9 mouse cellular contexts compared by ENCODE assay signal in genomic region chr3:88511559-88511958, GRCm38 (mm10). TPM values are rescaled to one million over a fixed set of nuclear protein-coding genes. Genes with fewer than 3 reads are reported as not detected.
DNase-seq lines count a peak whose midpoint lies in the region; ATAC-seq and TF ChIP-seq lines count a peak whose summit lies in the region.
"Had no signal": no experiment of that assay in that cellular context is flagged by ENCODE, and none has a peak within 500 bp of the region (broad histone marks: within the 10 kb centered on the region; RNA-seq: fewer than 3 reads in every experiment).

No protein-coding gene starts in this region.

- no peak overlapping the region for H3K4me2 ChIP-seq in limb, embryonic 13.5 days (replicated peaks)

- no peak for ATAC-seq in limb, embryonic 13.5 days (ENCODE audit: low FRiP score, low read depth)

- no peak for TF ChIP-seq POLR2A in bone marrow macrophage, adult 2 months (IDR thresholded peaks at IDR 0.05; ENCODE audit: borderline replicate concordance, low read depth, low read length)

- H3K4me1 ChIP-seq in E14TG2a.4 (replicated peaks; ENCODE audit: low read depth, low read length), result peaks cover 90% of the 10 kb centered on the region
- peaks cover 50% of the 10 kb centered on the region for H3K4me1 ChIP-seq in bone marrow macrophage, adult 2 months (ENCODE audit: control insufficient read depth, insufficient read depth, low read length)
- peaks cover 67% of the 10 kb centered on the region for H3K4me1 ChIP-seq in limb, embryonic 13.5 days

- no peak for TF ChIP-seq CTCF in E14TG2a.4 (conservative IDR thresholded peaks at IDR 0.05; ENCODE audit: low read length)
- TF ChIP-seq CTCF in bone marrow macrophage, adult 2 months (IDR thresholded peaks at IDR 0.05; ENCODE audit: low read depth, low read length), result no peak

- 49% methylated on average over 4 of the region's 4 CpGs for WGBS in limb, embryonic 13.5 days

- H3K4me3 ChIP-seq in E14TG2a.4 (replicated peaks; ENCODE audit: low read length), result peak overlapping the region; percentile 77
- H3K4me3 ChIP-seq in bone marrow macrophage, adult 2 months (ENCODE audit: insufficient read depth, low read length), result no peak overlapping the region
- no peak overlapping the region for H3K4me3 ChIP-seq in limb, embryonic 13.5 days

- 0 out of 2 replicates have a peak, but pooled peaks cover 8% of the 10 kb centered on the region for H3K27me3 ChIP-seq in E14TG2a.4 (ENCODE audit: insufficient read depth, low read length)
- no peaks in the 10 kb centered on the region for H3K27me3 ChIP-seq in limb, embryonic 13.5 days

- no peaks in the 10 kb centered on the region for H3K9me3 ChIP-seq in E14TG2a.4 (ENCODE audit: low read length)
- no peaks in the 10 kb centered on the region for H3K9me3 ChIP-seq in limb, embryonic 13.5 days

- H3K9ac ChIP-seq in limb, embryonic 13.5 days, result no peak overlapping the region

- peaks cover 11% of the 10 kb centered on the region for H3K36me3 ChIP-seq in E14TG2a.4 (ENCODE audit: insufficient read depth, low read length)
- no peaks in the 10 kb centered on the region for H3K36me3 ChIP-seq in limb, embryonic 13.5 days

- peak; percentile 32 for DNase-seq in kidney, postnatal 10 days
- no peak for DNase-seq in kidney, postnatal 14 days
- no peak for DNase-seq in layer of hippocampus, postnatal 36 days
- DNase-seq in cerebellum, postnatal 14 days, result no peak
- DNase-seq: kidney, postnatal 25 days; spleen, adult 18-20 months had no signal

- H3K27ac ChIP-seq in bone marrow macrophage, adult 2 months (ENCODE audit: insufficient read depth, low read depth, low read length), result peak overlapping the region; percentile 85
- H3K27ac ChIP-seq in limb, embryonic 13.5 days, result peak overlapping the region; percentile 84

RNA-seq across cellular contexts. Expression of gene Lmna, which starts 1.8 kb away (rescaled TPM):
- polyA plus RNA-seq in bone marrow macrophage, adult 2 months (2012; ENCODE audit: insufficient read depth, insufficient read length, missing spikeins), result 124 and 126 TPM in 2 replicates
- 174 and 183 TPM in 2 replicates for polyA plus RNA-seq in limb, embryonic 13.5 days (2015; fragmentation: Nextera tagmentation; extraction: Ambion mirVana)
- total RNA-seq in layer of hippocampus, postnatal 36 days (2021), result 10 to 100 TPM; 32.6 to 34.3 TPM

RNA-seq across cellular contexts. Expression of gene Mex3a, which starts 20.6 kb away (rescaled TPM):
- polyA plus RNA-seq in bone marrow macrophage, adult 2 months (2012; ENCODE audit: insufficient read depth, insufficient read length, missing spikeins), result 0.13 and 0.16 TPM in 2 replicates
- 32.9 and 33.9 TPM in 2 replicates for polyA plus RNA-seq in limb, embryonic 13.5 days (2015; fragmentation: Nextera tagmentation; extraction: Ambion mirVana)
- total RNA-seq in layer of hippocampus, postnatal 36 days (2021), result 1 to 10 TPM; 4.0 to 4.4 TPM

RNA-seq across cellular contexts. Expression of gene Rab25, which starts 36.5 kb away (rescaled TPM):
- polyA plus RNA-seq in bone marrow macrophage, adult 2 months (2012; ENCODE audit: insufficient read depth, insufficient read length, missing spikeins), result not detected in 2 replicates
- polyA plus RNA-seq in limb, embryonic 13.5 days (2015; fragmentation: Nextera tagmentation; extraction: Ambion mirVana), result 7.7 and 9.3 TPM in 2 replicates
- under 1 TPM in 1 of 2 experiments, not detected in 1; 0.63 TPM for total RNA-seq in layer of hippocampus, postnatal 36 days (2021)

RNA-seq across cellular contexts. Expression of gene Lamtor2, which starts 41.3 kb away (rescaled TPM):
- 149 and 154 TPM in 2 replicates for polyA plus RNA-seq in bone marrow macrophage, adult 2 months (2012; ENCODE audit: insufficient read depth, insufficient read length, missing spikeins)
- 147 and 154 TPM in 2 replicates for polyA plus RNA-seq in limb, embryonic 13.5 days (2015; fragmentation: Nextera tagmentation; extraction: Ambion mirVana)
- 100 to 1,000 TPM in 1 of 2 experiments, 10 to 100 TPM in 1; 91.0 to 111 TPM for total RNA-seq in layer of hippocampus, postnatal 36 days (2021)

RNA-seq across cellular contexts. Expression of gene Ubqln4, which starts 42.0 kb away (rescaled TPM):
- 22.9 and 25.8 TPM in 2 replicates for polyA plus RNA-seq in bone marrow macrophage, adult 2 months (2012; ENCODE audit: insufficient read depth, insufficient read length, missing spikeins)
- polyA plus RNA-seq in limb, embryonic 13.5 days (2015; fragmentation: Nextera tagmentation; extraction: Ambion mirVana), result 46.6 and 48.2 TPM in 2 replicates
- total RNA-seq in layer of hippocampus, postnatal 36 days (2021), result 100 to 1,000 TPM; 109 to 111 TPM

Comparison
In these comparisons a context has a peak if more than half of its experiments do, and no peak if none do; other contexts are left out.
1. RNA of gene Mex3a, which starts 20.6 kb away (polyA plus RNA-seq): 32.9 to 33.9 TPM in limb, embryonic 13.5 days; 0.13 to 0.16 TPM in bone marrow macrophage, adult 2 months; every median in the first group is over 10 times any median in the second.